Mouse (Mus musculus): ENCODE results near the gene Mfap5.

- no peak for TF ChIP-seq CTCF (IDR thresholded peaks at IDR 0.05; ENCODE audit: insufficient read depth, low read depth, low read length)
- no peak for TF ChIP-seq POLR2A (IDR thresholded peaks at IDR 0.05; ENCODE audit: insufficient read depth, low read depth, low read length)
Observed at GRCm38 (mm10) chr6:122491557-122491956, 14.1 kb upstream of the Mfap5 start.

Measured in olfactory bulb, adult 2 months (tissue).